Mouse (Mus musculus): ENCODE results near the gene Slc25a1.

The Slc25a1 gene

DNA sequence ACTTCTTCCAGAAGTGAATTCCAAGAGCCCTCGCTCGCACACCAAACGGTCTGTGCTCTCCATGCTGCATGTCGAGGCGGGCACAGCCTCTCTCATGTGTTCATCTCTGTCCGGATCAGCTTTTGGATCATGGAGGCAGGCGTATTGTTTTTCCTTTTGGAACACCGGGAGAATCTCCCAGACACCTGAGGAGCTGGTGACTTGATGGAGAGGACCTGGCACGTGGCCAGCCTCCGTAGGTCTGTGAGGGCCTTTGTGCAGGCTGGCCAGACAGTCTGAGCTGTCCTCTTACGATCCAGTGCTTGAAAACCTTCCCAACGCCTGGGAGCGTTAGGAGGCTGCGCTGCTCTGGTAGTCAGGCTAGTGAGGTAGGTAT lies 5.9 kb downstream of the Slc25a1 start:
- DNase-seq (ENCODE audit: inconsistent age in 2 of 2, low spot score in 1 of 2) = no peak

DNA sequence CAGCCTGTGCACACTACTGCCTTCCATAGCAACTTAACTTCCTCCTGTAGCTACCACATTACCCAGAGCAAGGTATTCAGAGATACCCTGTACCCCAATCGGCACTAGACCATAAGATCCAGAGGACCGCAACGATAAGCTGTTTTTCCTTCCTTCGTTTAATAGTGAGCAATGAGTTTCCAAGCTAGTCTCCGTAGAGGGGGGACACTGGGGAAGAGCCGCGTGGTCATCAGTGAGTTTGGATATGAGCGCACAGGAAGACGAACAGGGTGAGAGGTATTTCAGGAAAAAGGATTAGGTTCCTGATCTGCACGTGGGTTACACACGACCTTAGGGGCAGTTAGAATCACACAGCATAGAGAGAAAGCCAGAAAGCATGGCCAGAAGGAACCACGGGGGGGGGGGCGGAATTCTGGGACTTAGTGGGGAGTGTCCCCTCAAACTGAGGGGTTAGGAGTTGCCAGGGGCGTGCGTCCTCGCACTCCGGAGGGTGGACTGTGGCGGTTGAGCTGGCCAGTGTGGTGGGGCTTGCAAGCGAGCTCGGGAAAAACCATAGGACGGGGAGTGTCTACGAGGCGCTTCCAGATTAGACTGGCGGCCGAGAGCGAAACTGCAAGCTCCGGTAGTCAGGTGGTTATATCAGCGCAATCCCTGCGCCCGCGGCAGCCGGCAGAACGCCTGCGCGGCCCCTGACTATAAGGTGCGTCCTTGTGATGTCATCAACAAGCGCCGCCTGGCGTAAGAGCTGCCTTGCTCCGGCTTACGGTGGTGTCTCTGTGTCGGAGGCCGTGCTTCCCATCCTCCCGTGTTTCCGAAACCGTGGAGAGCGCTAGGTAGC lies 6.5 kb downstream of the Slc25a1 start:
- DNase-seq (ENCODE audit: inconsistent age in 2 of 2, low spot score in 1 of 2) = peak; percentile 95 to 98

DNA sequence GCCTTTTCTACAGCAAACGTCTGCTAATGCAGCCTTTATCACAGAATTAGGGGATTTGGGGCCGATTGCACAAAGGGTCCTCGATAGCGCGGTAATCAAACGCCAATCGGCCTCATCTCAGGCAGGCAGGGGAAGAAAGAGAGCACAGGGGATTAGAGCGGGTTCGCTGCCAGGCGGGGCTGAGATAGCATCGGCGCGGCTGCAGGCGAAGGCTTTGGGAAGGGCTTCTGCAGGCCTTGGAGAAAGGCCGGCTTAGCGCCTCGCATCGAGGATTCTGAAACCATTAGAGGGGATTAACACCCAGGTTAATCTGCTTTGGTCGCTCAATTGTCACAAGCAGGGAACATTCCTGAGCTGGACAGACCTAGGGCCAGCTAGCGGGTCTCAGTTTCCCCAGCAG lies 7.4 kb downstream of the Slc25a1 start:
- no peak for DNase-seq (ENCODE audit: inconsistent age in 2 of 2, low spot score in 1 of 2)

DNA sequence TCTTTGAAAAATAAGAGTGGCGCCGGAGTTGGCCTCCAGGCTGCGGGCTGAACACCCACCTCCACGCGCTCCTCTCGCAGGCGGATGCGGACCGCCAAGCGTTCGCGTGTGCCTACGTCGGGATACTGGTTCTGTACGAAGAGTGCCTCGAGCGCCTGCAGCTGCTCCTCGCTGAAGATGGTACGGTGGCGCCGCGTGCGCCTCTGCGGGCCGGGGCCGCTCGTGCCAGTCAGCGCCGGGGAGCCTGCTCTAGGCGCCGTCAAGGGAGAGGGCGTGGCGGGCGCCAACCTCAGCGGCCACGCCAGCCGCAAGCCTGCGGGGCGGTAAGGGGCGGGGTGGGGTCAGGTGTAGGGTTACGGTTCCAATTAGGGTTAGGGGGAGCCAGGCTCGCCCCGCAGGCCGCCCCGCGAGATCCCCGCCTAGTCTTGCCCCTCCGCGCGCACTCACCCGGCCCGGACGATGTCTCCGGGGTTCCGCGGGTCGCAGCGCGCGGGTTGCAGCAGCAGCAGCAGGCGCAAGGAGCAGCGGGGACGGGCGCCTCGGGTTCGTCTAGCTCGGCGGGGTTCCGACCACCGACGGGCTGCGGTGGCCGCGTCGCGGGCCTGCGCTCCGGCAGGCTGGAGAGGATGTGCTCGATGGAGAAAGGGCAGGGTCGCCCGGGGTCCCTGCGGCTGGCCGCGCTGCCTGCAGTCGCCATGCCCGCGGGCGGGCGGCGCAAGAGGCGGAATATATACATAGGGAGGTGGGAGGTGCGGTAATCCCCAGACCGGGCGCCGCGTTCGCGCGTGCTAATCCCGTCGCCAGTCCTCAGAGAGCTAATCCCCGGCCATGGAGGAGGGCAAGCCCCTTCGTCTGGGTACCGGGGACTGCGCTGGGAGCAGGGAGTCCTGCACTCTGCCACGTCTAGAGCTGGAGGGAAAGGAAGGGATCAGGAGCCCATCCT lies 13.4 kb downstream of the Slc25a1 start, which contains the start of gene Gsc2:
TSS of gene Gsc2 (minus strand) at position 753 of the 943 bp plus-strand sequence.
- peak in 1 of 2 experiments; percentile 56 for DNase-seq (ENCODE audit: inconsistent age in 2 of 2, low spot score in 1 of 2)

DNA sequence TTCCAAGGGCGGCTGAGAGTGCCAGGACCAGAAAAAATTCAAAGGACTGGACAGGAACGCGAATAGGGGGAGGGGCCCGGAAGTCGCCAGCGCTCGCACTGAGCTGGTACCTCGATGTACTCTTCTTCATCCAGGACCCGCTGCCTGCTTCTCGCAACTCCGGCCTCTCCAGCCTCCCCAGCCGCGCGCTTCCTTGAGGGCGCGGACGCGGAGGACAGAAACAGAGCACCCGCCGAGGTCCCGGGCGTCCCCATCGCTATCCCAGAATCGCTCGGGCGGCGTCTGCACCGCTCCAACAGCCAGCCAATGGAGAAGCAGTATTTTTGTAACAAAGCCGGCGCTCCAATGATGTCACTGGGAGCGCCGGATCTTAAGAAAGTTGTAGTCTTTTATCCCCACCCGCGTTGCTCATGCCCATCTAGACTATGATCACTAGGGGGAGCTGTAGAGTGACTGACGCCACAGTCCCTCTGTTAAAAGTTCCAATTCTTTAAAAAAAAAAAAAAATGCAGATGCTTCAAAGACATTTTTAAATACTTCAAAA lies 16.9 kb downstream of the Slc25a1 start, which contains the start of gene Ess2:
TSS of gene Ess2 (minus strand) at position 297 of the 544 bp plus-strand sequence.
- peak; percentile 93 to 97 for DNase-seq (ENCODE audit: inconsistent age in 2 of 2, low spot score in 1 of 2)

DNA sequence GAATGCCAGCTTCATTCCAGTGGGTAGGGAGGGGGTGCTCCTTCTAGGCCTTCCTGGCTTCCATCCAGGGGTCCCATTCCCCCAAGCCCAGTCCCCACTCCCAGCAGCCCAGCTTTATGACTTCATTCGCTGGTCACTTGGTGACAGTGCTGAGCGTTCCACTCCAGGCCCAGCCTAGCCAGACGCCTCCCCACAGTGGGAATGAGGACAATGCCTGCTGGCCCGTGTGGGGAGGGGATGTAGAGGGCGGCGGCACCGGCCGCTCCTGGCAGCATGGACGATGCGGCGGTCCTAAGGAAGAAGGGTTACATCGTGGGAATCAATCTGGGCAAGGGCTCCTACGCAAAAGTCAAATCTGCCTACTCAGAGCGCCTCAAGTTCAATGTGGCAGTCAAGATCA lies 29.6 kb downstream of the Slc25a1 start, which contains the start of the genes Dgcr2 and Tssk2:
TSS of gene Dgcr2 (minus strand) at position 101 of the 400 bp plus-strand sequence.
TSS of gene Tssk2 (plus strand) at position 176 of the 400 bp plus-strand sequence.
- DNase-seq (ENCODE audit: inconsistent age in 2 of 2, low spot score in 1 of 2) = no peak

DNA sequence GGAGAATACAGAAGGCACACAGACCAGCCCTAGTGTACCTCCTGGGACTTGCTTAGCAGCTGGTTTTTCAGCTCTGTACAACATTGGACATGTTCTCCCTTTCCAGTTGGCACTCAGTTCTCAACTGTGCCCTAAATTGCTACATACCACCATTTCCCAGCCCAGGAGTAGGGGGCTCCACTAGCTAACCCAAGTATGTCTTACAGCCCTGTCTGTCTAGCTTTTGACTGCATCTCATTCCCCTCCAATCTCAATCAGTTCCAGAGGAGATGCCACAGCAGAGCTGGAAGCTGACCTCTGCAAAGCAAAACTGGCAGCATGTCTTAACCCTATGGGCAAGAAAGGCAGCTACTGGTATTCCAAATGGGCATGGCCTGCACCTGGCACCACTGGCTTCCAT lies 31.9 kb downstream of the Slc25a1 start:
- DNase-seq (ENCODE audit: inconsistent age in 2 of 2, low spot score in 1 of 2) = no peak

DNA sequence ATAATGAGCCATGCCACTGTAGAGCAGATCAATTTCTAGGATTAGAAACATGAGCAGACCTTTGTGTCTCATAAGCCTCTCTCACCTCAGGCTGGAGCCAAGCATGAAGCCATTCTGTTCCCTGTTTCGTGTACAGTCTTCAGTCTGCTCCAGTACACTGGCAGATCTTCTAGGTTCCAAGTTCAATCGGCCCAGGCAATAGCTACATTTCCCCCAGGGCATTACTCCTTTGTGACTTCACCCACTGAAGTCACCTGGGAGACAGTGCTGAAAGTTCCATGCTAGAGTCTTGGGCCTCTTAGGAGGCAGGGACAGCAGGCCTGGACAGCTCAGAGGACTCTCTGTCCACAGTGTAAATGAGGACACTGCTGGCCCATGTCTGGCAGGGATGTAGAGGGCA lies 34.1 kb downstream of the Slc25a1 start, which contains the start of gene Tssk1:
TSS of gene Tssk1 (plus strand) at position 301 of the 400 bp plus-strand sequence.
- no peak for DNase-seq (ENCODE audit: inconsistent age in 2 of 2, low spot score in 1 of 2)

DNA sequence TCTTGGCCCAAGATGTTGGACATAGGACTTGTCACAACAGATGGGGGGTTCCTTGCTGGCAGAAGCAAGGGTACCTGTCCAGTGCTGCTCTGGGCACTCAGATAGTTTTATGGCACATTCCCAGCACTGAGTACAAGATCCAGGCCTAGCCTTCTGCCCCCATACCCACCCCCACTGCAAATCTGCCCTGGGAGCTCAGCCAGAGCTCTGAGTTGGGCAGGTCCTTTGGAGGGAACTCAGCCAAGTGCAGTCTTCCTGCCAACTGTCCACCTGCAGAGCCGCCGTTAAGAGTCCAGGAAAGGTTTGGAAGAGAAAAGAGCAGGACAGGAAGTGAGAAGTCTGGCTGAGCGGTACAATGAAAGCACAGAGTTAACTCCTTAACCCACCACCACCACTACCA lies 35.4 kb downstream of the Slc25a1 start:
- peak in 1 of 2 experiments; percentile 52 for DNase-seq (ENCODE audit: inconsistent age in 2 of 2, low spot score in 1 of 2)

DNA sequence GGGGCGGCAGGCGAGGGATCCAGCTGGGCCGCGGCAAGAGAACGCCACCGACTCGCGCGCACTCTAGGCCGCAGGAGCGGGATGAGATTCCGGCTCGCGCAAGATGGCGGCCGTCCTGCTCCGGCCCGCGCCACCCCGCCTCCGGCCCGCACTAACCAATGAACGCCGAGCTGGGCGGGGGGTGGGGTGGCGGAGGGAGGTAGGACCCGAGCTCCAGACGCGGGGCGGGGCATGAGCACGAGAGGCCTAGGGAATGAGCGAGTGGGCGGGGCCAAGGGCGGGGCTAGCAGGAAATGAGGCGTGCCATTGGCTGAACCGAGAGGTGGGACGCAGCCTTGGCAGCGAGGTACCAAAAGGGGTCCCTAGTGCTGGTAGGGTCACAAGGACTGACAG lies 36.5 kb downstream of the Slc25a1 start, which contains the start of gene Gm20518:
TSS of gene Gm20518 (minus strand) at position 105 of the 393 bp plus-strand sequence.
- peak; percentile 99 for DNase-seq (ENCODE audit: inconsistent age in 2 of 2, low spot score in 1 of 2)

DNA sequence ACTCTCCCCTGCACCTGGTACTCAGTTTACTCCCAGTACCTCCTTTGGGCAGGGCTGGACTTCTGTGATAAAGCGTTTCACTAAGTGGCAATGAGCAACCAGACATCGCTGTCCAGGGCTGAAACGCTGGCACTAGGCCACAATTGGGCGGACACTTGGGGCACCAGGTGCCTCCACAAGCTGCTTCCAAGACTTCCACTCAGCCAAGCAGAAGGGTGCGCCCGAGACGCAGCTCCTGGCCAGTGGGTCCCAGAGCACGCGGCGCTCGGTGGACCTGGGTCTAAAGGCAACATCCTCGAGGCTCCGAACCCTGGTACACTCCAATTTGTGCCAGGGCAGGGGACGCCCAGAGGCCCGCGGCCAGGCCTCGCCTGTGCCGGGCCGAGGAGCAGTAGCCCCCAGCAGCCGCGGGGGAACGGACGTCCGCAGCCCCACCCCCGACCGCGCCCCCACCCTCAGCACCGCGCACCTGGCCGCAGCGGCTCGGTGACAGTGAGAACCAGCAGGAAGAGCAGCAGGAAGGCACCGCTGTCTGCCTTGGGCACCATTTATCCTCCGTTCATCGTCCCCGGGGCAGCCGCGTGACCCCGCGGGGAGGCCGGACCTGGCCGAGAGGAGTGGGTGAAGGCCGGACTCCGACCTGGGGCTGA lies 37.0 kb downstream of the Slc25a1 start:
- DNase-seq (ENCODE audit: inconsistent age in 2 of 2, low spot score in 1 of 2) = peak; percentile 86 to 95

DNA sequence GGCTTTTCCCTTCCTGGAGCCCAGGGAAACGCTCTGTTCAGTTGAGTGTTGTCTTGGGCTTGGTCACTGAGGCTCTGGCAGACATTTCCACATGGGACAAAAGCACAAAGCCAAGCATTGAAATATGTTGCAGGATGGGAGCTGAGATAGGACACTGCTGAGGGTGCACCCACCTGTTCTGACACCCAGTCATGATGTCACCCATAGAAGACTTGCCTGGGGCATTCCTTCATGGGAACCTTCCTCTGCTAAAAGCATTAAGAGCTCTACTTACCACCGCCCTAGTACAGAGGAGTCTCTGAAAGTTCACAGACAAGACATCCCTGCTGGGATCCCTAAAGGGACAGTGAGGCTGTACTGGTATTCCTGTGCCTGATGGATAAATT lies 37.7 kb downstream of the Slc25a1 start:
- peak in 1 of 2 experiments; percentile 38 for DNase-seq (ENCODE audit: inconsistent age in 2 of 2, low spot score in 1 of 2)

DNA sequence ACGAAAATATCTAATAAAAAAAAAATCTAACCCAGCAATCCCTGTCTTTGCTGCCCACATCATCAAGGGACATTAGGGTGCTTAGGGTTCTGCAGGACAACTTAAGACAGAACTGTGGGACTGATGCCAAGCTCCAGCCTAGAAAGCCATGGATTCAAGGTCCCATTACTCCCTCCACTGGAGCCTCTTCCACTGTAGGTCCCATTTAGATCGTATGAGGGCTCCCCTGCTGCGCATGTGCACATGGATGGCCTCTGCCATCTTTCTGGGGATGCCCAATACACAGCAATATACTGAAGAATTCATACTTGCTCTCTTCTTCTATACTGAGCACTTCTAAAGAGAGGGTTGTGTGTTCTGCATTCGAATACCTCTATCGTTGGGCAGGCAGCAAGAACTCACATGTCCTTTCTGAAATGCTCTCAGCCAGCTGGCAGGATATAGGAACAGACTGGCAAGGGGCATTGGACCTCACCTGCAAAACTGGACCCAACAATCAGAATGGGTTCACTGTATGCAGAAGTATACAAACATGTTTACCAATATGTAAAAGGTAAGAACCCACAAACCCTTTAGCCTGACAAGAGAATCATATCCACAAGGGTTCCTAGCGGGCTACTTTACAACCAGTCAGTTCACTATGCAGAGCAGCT lies 38.2 kb downstream of the Slc25a1 start:
- DNase-seq (ENCODE audit: inconsistent age in 2 of 2, low spot score in 1 of 2) = peak in 1 of 2 experiments; percentile 35

DNA sequence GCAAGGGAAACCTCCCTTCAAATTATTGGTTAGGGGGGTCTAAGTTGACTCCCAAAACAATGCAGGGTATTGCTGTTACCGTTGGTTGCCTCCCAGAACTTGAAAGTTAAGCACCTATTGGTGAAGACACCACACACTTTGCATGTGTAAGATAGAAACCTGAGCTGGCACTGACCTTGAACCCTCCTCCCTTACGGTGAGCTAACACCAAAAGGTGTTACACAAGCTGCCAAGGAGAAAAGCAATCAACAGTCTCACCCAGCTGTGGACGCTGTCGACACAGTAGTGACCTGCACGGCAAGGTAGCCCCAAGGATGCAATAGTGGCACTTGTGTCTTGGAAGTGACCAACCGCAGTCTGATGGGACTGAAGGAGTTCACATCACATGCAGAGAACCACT lies 43.9 kb downstream of the Slc25a1 start:
- DNase-seq (ENCODE audit: inconsistent age in 2 of 2, low spot score in 1 of 2) = no peak

DNA sequence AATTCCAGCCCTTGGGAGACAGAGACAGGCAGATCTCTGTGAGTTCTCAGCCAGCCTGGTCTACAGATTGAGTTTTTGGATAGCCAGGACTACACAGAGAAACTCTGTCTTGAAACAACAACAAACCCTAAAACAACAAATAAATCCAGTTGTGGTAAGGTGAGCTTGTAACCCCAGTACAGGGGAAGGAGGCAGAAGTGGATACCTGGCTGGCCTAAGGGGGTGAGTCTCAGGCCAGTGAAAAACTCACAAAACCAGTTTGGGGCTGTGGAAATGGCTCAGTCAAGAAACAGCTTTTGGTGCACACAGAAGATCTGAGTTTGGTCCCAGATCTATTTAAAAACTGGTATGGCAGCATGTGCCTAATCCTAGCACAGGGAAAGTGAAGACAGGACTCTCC lies 45.8 kb downstream of the Slc25a1 start:
- no peak for DNase-seq (ENCODE audit: inconsistent age in 2 of 2, low spot score in 1 of 2)

DNA sequence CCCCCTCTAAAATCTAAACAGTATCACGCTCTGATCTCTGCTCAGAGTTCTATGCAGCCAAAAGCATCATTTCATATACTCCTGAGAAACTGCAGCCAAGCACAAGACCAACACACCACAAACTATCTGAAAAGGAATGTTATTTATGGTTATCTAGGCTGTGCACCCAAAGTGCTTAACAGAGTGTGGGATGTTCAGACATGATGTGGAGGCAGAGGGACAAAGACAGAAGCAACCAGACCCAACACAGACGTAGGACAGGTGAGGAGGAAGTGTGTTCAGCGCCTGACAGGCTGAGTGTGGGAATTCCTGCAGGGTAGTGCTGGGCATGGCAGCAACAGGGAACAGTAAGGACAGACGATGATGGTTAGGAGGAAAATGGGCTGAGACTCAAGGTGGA lies 48.4 kb downstream of the Slc25a1 start:
- no peak for DNase-seq (ENCODE audit: inconsistent age in 2 of 2, low spot score in 1 of 2)

DNA sequence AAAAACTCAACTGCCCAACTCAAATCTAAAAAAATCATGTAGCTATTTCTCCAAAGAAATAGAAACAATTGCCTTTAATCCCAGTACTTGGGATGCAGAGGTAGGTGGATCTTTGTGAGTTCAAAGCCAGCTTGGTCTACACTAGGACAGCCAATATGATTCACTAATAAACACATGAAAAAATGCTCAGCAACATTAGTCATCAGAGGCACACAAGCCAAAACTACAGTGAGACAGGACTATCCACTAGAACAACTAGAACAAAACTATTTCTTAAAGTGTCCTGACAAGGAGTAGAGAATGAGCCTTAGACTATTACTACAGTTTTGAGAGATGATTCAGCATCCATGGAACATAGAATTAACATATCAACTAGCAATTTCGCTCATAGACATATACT lies 51.9 kb downstream of the Slc25a1 start:
- DNase-seq (ENCODE audit: inconsistent age in 2 of 2, low spot score in 1 of 2) = no peak

All from adrenal gland, adult (tissue).